Mouse (Mus musculus): ENCODE measurements at regions not wholly inside any gene's neighbourhood (a gene's known extent, or its start where the extent isn't known, plus 50 kb on each side); places are given as distances from the start of the nearest gene placed in this dataset.

DNA sequence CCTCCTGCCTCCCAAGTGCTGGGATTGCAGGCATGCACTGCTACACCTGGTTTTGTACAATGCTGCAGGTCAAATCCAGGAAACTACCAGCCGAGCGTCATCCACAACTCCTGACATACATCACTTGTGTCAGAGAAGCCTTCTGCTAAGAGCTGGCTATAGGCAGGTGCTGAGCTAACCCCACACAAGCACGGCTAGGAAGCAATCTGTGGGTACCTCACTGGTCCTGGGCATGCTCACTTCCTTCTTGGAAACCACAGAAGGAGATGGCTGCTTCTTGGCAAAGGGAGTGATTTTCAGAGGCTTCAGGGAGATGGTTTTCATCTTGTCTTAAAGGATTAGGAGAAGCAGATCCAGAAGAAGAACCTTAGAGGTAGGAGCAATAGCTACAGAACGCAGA is 111.3 kb downstream of the Zfp706 start:
- H3K4me1 ChIP-seq (replicated peaks): peaks cover 36% of the 10 kb centered on the region
- no peak overlapping the region for H3K4me3 ChIP-seq
- H3K36me3 ChIP-seq: no peaks in the 10 kb centered on the region
- 93% methylated on average over 4 of the region's 4 CpGs for WGBS
- no peaks in the 10 kb centered on the region for H3K9me3 ChIP-seq
- H3K27me3 ChIP-seq (ENCODE audit: insufficient read depth, poor library complexity, severe bottlenecking): peaks cover 49% of the 10 kb centered on the region
- no peak for DNase-seq (ENCODE audit: low spot score)
- H3K27ac ChIP-seq: no peak overlapping the region

DNA sequence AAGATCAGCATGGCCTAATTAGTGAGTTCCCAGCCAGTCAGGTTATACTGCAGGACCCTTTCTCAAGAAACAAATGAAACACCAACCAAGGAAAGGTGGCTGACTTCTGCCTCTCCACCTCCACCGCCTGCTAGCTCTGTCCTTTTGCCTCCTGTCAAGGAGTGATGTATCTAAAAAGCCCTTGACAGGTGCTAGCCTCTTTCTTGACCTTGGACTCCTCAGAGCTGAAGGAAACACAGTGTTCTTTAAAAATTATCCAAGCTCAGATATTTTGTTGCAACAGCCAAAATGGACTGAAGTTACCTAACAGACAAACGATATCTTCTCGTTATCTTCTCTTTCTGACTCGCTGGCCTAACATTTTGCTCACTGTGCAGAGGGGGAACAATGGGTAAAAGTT is 112.5 kb downstream of the Zfp706 start:
- no peak overlapping the region for H3K27ac ChIP-seq
- 90% methylated on average over 4 of the region's 4 CpGs for WGBS
- H3K4me3 ChIP-seq: no peak overlapping the region
- peaks cover 23% of the 10 kb centered on the region for H3K4me1 ChIP-seq (replicated peaks)
- no peak for DNase-seq (ENCODE audit: low spot score)
- H3K27me3 ChIP-seq (ENCODE audit: insufficient read depth, poor library complexity, severe bottlenecking): peaks cover 49% of the 10 kb centered on the region
- H3K36me3 ChIP-seq: no peaks in the 10 kb centered on the region
- H3K9me3 ChIP-seq: no peaks in the 10 kb centered on the region

DNA sequence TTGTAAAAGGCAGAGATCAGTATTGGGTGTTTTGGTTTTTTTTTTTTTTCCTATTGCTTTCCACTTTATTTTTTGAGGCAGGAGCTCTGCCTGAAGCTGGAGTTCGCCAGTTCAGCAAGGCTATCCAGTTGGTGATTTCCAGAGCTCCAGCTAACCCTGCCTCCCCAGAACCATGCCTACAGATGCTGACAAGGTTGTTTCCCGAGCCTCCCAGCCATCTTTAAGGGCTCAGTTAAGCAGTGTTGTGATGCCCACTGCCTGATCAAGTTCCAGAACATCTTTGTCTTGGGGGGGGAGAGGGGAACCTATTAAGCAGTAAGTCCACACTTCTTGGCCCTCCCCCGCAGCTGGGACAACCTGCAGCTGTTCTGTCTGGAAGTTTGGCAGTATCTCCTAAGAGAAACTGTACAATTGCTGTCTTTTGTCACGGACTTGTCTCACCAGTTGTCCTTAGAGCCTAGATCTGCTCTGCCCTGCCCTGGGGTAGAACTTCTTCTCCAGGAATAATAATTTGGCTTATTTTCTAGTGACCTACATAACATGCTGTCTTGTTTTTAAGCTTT is 114.1 kb downstream of the Zfp706 start:
- H3K27ac ChIP-seq: no peak overlapping the region
- peaks cover 35% of the 10 kb centered on the region for H3K27me3 ChIP-seq (ENCODE audit: insufficient read depth, poor library complexity, severe bottlenecking)
- peaks cover 21% of the 10 kb centered on the region for H3K4me1 ChIP-seq (replicated peaks)
- H3K36me3 ChIP-seq: no peaks in the 10 kb centered on the region
- no peak overlapping the region for H3K4me3 ChIP-seq
- H3K9me3 ChIP-seq: no peaks in the 10 kb centered on the region
- 41% methylated on average over 4 of the region's 4 CpGs for WGBS
- no peak for DNase-seq (ENCODE audit: low spot score)

DNA sequence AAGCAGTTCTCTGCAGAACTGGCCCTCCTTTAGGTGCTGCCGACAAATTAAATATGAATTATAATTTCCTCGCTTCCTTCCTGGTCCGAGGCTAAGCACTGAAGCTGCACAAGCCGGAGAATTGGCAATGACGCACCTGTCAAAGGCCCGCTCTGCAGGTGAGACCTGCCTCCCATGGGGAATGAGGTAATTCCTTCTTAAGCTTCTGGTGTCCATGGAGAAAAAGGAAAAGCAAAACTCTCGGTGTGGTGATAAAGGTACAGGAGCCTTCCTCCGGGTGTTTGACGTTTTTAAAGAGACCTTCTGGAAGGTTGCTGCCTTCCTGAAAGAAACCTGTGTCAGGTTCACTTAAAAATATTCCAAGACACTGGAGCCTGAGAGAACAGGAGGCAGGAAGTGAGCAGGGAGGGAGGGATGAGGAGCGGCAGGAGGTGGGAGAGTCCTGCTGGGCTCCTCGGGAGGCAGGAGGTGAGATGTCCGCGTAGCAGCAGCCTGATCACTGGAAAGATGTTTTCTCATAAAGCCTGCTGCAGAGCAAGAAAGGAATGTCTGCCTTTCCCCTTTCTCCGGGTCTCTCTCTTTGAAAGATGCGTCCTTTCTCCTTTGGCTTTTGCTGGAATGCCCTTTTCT is 114.9 kb downstream of the Zfp706 start:
- Histone ChIP-seq H3K4me1 (replicated peaks) (peaks cover 21% of the 10 kb centered on the region), H3K9me3 (no peaks in the 10 kb centered on the region), H3K36me3 (no peaks in the 10 kb centered on the region), H3K27me3 (ENCODE audit: insufficient read depth, poor library complexity, severe bottlenecking) (peaks cover 35% of the 10 kb centered on the region), H3K27ac (no peak overlapping the region), H3K4me3 (peak overlapping the region; percentile 27)
- 7% methylated on average over 15 of the region's 15 CpGs for WGBS
- DNase-seq (ENCODE audit: low spot score): no peak

DNA sequence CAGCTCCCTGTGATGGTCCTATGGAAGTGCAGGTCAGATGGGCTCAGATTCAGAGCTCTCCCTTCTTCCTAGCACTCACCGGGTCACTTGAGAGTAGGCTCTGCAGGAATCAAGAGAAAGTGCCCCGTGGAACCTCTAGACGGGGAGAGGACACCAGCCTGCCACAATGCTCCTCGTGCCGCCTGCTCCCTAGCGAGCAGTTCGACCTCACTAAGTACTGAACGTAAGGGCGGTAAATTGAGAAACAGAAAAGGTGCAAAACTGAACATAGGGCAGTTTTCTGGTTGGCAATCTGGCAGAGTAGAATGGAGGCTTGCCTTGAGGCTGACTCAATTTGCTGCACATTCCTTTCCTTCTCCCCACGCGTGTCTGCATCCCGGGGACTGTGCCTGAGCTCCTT is 115.7 kb downstream of the Zfp706 start:
- 12% methylated on average over 12 of the region's 12 CpGs for WGBS
- no peak for DNase-seq (ENCODE audit: low spot score)
- no peaks in the 10 kb centered on the region for H3K36me3 ChIP-seq
- no peaks in the 10 kb centered on the region for H3K9me3 ChIP-seq
- no peak overlapping the region for H3K4me3 ChIP-seq
- 0 out of 2 replicates have a peak overlapping the region, but pooled peaks have one; percentile 35 for H3K27ac ChIP-seq
- H3K27me3 ChIP-seq (ENCODE audit: insufficient read depth, poor library complexity, severe bottlenecking): peaks cover 35% of the 10 kb centered on the region
- H3K4me1 ChIP-seq (replicated peaks): peaks cover 21% of the 10 kb centered on the region

DNA sequence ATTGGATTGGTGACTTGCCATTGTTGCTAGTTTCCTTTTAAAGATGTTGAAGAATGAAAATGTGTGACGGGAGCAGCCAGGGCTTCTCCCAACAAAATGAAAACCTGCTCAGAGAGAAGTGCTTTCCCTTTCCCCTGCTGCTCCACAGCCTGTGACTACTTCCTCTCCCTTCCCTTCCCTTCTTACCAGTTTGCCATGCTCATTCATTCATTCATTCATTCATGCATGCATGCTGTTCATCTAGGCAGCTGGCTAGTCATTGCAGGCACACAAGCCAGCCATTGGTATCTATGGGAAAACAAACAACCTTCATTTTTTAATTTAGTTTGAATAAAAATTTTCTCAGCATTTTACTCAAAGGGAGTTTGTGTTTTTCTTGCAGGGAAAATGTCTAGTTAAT is 116.3 kb downstream of the Zfp706 start:
- peaks cover 35% of the 10 kb centered on the region for H3K27me3 ChIP-seq (ENCODE audit: insufficient read depth, poor library complexity, severe bottlenecking)
- H3K27ac ChIP-seq: no peak overlapping the region
- no peaks in the 10 kb centered on the region for H3K36me3 ChIP-seq
- H3K9me3 ChIP-seq: no peaks in the 10 kb centered on the region
- DNase-seq (ENCODE audit: low spot score): no peak
- WGBS: 61% methylated on average over 1 of the region's 1 CpGs
- no peak overlapping the region for H3K4me3 ChIP-seq
- H3K4me1 ChIP-seq (replicated peaks): peaks cover 21% of the 10 kb centered on the region

DNA sequence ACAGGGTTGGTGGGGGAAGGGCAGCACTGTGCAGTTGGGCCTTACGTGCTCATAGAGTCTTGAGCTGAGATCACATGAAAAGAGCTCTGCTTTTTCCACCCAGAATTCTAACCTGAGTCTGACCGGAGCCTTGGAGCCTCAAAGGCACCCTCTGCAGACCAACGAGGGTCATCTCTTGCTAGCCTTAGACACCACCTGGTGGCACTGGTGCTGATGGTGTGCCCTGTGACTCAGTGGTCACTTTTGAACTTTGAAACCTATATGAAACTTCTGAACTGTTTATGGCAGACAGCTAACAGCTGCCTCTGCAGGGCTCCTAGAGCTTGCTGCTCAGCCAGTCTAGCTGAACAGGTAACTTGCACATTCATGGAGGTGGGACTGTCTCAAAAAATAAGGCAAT is 118.5 kb downstream of the Zfp706 start:
- peaks cover 29% of the 10 kb centered on the region for H3K27me3 ChIP-seq (ENCODE audit: insufficient read depth, poor library complexity, severe bottlenecking)
- H3K27ac ChIP-seq: no peak overlapping the region
- WGBS: 84% methylated on average over 3 of the region's 3 CpGs
- no peak for DNase-seq (ENCODE audit: low spot score)
- H3K4me1 ChIP-seq (replicated peaks): peaks cover 21% of the 10 kb centered on the region
- no peaks in the 10 kb centered on the region for H3K36me3 ChIP-seq
- H3K4me3 ChIP-seq: no peak overlapping the region
- no peaks in the 10 kb centered on the region; the same call in 1 of the 2 replicates for H3K9me3 ChIP-seq

DNA sequence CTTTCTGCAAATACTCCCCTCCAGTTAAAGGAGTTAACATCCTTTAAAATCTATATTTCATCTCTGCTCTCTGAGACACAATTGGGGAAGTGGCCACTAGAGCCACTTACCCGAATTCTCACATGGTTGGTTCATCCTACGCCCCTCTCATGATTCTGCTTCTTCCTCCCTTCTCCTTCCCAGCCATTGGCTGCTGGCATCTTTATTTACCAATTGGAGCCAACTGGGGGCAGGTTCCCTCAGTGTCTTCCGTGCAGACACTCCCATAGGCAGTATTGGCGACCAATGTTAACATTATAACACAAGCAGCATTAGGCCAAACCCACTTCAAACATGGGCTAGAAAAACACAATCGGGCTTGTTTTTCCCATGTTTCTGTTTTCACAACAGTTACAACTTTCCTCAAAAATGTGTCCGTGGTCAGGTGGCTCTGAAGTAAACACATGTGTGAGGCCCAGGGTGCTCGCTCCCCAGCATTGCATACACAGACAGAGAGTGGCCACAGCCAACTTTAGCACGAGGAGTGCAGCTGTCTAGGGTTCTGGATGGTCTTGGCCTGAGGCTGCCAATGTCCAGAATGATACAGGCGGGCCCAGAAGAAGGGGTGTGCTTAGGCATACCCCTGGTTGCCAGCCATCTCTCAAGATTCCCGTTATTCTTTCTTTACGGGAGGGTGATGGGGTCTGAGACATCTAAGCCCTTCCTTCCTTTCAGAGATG is 119.1 kb downstream of the Zfp706 start:
- Histone ChIP-seq H3K27ac (no peak overlapping the region), H3K4me1 (replicated peaks) (peaks cover 19% of the 10 kb centered on the region), H3K36me3 (no peaks in the 10 kb centered on the region), H3K4me3 (no peak overlapping the region), H3K9me3 (no peaks in the 10 kb centered on the region; the same call in 1 of the 2 replicates), H3K27me3 (ENCODE audit: insufficient read depth, poor library complexity, severe bottlenecking) (peaks cover 29% of the 10 kb centered on the region)
- no peak for DNase-seq (ENCODE audit: low spot score)
- 83% methylated on average over 11 of the region's 11 CpGs for WGBS

DNA sequence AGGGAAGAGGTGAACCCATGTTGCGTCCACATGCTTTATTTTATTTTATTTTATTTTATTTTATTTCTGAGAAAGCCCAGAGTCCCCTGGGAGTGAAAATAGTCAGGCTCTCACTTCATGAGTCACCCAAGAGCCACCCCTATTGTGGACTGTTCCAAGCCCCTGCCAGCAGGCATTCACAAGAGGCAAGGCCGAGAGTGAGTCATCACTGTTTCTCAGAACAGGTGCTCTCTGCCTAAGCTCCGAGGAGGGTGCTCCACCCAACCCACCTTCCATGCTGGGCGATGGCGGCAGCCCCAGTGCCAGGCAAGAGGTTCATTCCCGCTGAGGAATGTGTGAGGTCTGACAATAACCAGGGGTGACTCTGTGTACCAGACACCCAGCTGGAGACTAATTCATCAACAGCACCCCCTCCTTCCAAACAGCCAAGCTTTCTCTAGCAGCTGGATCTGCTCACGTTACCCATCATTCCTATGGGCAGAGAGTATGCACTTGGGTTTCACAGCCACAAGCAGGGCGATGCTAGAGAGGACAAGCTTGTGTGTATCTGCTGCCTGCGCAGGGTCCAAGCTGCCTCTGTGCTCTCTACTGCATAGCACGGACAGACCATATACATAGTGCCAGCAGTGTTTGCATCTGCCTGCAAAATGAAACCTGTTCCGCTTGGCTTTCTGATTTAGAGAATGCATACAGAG is 122.8 kb downstream of the Zfp706 start:
- no peaks in the 10 kb centered on the region for H3K4me1 ChIP-seq (replicated peaks)
- DNase-seq (ENCODE audit: low spot score): no peak
- WGBS: 80% methylated on average over 11 of the region's 11 CpGs
- no peaks in the 10 kb centered on the region; the same call in 1 of the 2 replicates for H3K9me3 ChIP-seq
- H3K27ac ChIP-seq: no peak overlapping the region
- no peaks in the 10 kb centered on the region for H3K27me3 ChIP-seq (ENCODE audit: insufficient read depth, poor library complexity, severe bottlenecking)
- H3K36me3 ChIP-seq: no peaks in the 10 kb centered on the region
- no peak overlapping the region for H3K4me3 ChIP-seq

DNA sequence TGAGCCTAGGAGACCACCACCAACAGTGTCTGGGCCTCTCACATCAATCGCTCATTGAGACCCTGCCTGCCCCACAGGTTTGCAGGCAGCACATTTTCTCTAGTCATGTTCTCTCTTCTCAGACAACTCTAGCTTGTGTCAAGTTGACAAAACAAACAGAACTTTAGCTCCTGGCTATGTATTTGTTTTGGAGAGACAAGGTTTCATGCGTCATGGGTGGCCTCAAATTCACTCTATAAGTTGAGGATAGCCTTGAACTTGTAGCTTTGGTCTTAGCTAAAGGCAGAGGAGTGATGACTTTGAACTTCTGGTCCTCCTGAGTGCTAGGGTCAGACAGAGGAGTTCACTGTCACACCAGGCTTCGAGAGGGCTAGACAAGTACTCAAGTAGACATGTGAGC is 123.5 kb downstream of the Zfp706 start:
- 92% methylated on average over 3 of the region's 3 CpGs for WGBS
- Histone ChIP-seq H3K4me1 (replicated peaks) (peaks cover 7% of the 10 kb centered on the region), H3K9me3 (no peaks in the 10 kb centered on the region; the same call in 1 of the 2 replicates), H3K4me3 (no peak overlapping the region), H3K27ac (no peak overlapping the region), H3K27me3 (ENCODE audit: insufficient read depth, poor library complexity, severe bottlenecking) (no peaks in the 10 kb centered on the region), H3K36me3 (no peaks in the 10 kb centered on the region)
- no peak for DNase-seq (ENCODE audit: low spot score)

DNA sequence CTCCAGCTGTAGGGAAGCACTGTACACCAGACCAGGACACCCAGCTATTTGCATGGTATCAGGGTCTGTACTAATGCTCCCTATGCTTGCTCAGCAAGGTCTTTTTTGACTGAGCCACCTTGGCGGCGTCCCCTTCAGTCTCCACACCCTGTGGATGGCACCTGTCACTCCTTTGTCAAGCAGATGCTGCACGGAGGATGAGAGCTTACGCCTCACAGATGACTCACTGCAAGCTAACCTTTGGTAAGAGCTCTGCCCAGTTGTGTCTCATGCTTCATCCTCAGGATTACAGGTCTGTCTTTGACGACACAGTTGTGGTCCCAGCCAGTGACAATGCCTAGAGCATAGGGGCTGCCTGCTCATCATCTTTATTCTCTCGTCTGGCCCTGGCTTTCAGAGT is 124.4 kb downstream of the Zfp706 start:
- 82% methylated on average over 6 of the region's 6 CpGs for WGBS
- Histone ChIP-seq H3K27ac (no peak overlapping the region), H3K36me3 (no peaks in the 10 kb centered on the region)

DNA sequence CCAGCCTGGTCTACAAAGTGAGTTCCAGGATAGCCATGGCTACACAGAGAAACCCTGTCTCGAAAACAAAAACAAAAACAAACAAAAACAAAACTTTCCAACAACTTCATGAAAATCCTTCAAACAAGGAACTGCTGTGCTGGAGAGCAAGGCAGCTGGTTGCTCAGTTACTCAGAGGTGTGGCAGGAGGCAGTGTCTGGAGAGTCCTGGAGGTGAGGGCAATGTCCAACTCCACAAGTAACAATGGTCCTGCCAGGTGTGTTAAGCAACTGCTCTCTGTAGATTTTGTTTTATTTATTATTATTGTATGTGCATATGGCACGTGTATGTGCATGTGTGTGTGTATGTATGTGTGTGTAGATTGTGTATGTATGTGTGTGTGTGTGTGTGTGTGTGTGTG is 126.0 kb downstream of the Zfp706 start:
- H3K9me3 ChIP-seq: no peaks in the 10 kb centered on the region; the same call in 1 of the 2 replicates
- WGBS: 81% methylated on average over 2 of the region's 2 CpGs
- no peak overlapping the region for H3K4me3 ChIP-seq
- H3K27ac ChIP-seq: no peak overlapping the region
- H3K27me3 ChIP-seq (ENCODE audit: insufficient read depth, poor library complexity, severe bottlenecking): no peaks in the 10 kb centered on the region
- H3K36me3 ChIP-seq: no peaks in the 10 kb centered on the region
- H3K4me1 ChIP-seq (replicated peaks): peaks cover 29% of the 10 kb centered on the region
- no peak for DNase-seq (ENCODE audit: low spot score)

More for the DNA sequence above, 124.4 kb downstream of the Zfp706 start:
- no peak overlapping the region for H3K4me3 ChIP-seq
- H3K9me3 ChIP-seq: no peaks in the 10 kb centered on the region; the same call in 1 of the 2 replicates
- H3K27me3 ChIP-seq (ENCODE audit: insufficient read depth, poor library complexity, severe bottlenecking): no peaks in the 10 kb centered on the region
- no peak for DNase-seq (ENCODE audit: low spot score)
- peaks cover 16% of the 10 kb centered on the region for H3K4me1 ChIP-seq (replicated peaks)

DNA sequence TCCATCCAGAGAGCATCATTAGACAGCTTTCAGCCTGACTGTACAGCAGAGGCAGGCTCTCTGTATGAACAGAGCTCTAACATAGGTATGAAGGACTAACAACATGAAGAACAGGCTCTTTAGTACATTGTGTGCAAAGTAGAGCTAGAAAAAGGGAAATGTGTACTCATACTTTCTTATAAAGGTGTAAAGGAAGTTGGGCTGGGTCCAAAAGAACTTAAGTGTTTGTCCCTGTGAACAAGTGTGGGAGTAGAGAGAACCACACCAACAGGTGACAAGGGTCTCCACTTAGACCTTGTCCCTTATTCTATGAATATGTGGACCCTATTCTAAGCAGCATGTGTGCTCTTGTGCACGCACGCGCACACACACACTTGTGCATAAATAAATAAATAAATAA is 127.0 kb downstream of the Zfp706 start:
- Histone ChIP-seq H3K4me1 (replicated peaks) (peaks cover 29% of the 10 kb centered on the region), H3K4me3 (no peak overlapping the region), H3K9me3 (no peaks in the 10 kb centered on the region; the same call in 1 of the 2 replicates), H3K27ac (no peak overlapping the region), H3K27me3 (ENCODE audit: insufficient read depth, poor library complexity, severe bottlenecking) (no peaks in the 10 kb centered on the region), H3K36me3 (no peaks in the 10 kb centered on the region)
- no peak for DNase-seq (ENCODE audit: low spot score)
- WGBS: 92% methylated on average over 3 of the region's 3 CpGs

Data from hindbrain, embryonic 10.5 days (tissue).